Mouse (Mus musculus) layer of hippocampus, adult 18-20 months (tissue): ENCODE data around the gene Rasa4. TPM values are rescaled to one million over a fixed set of nuclear protein-coding genes. Genes with fewer than 3 reads are reported as not detected.

ENCODE experiments used
- microRNA-seq, 2 experiments: library from miRNA; unstranded; fragments of <30 nt; microRNA quantifications; one replicate each; pipeline ENCODE4 v1.2.0; 2021
- total RNA-seq, 2 experiments: library from RNA; stranded (reverse); gene quantifications; 2 replicates each; pipeline ENCODE4 v1.2.3; 2021

Rasa4 gene
- total RNA-seq, 2 experiments from 2014 or later = 3.3 to 3.8 TPM

Small RNAs within 50 kb of the gene (microRNA-seq; reads per million reads assigned to microRNA genes)
- 0 to 2.3 reads per million in 2 experiments for gene Mir7035

Other genes starting within 250 kb of the Rasa4 start
- 10 to 100 TPM; 16.7 to 22.4 TPM for gene Hspb1, start 196.0 kb upstream of the Rasa4 start, total RNA-seq
- gene Ywhag, start 149.3 kb upstream of the Rasa4 start, total RNA-seq = 1,000 to 10,000 TPM; 1,236 to 1,273 TPM
- gene Ssc4d, start 109.4 kb upstream of the Rasa4 start, total RNA-seq = 1 to 10 TPM; 1.1 to 1.4 TPM
- not detected for gene Zp3, start 103.8 kb upstream of the Rasa4 start, total RNA-seq
- 1 to 10 TPM; 8.8 to 9.2 TPM for gene Dtx2, start 89.1 kb upstream of the Rasa4 start, total RNA-seq
- gene Upk3b, start 45.4 kb upstream of the Rasa4 start, total RNA-seq = not detected
- gene Upk3bl, start 29.4 kb upstream of the Rasa4 start, total RNA-seq = under 1 TPM in 1 of 2 experiments, not detected in 1; 0.52 TPM
- 10 to 100 TPM; 77.4 to 79.3 TPM for gene Polr2j, start 32.7 kb downstream of the Rasa4 start, total RNA-seq
- 10 to 100 TPM; 14.6 to 14.9 TPM for gene Lrwd1, start 52.2 kb downstream of the Rasa4 start, total RNA-seq
- gene Alkbh4, start 52.2 kb downstream of the Rasa4 start, total RNA-seq = 10 to 100 TPM; 11.0 to 11.4 TPM
- 100 to 1,000 TPM; 121 to 132 TPM for gene Orai2, start 86.8 kb downstream of the Rasa4 start, total RNA-seq
- gene Prkrip1, start 115.0 kb downstream of the Rasa4 start, total RNA-seq = 10 to 100 TPM; 38.4 to 45.9 TPM
- gene Sh2b2, start 162.6 kb downstream of the Rasa4 start, total RNA-seq = 1 to 10 TPM; 6.5 to 7.7 TPM